Mouse (Mus musculus) C3H10T1/2 (cell line): ENCODE measurements around the gene 2610021A01Rik. TPM values are rescaled to one million over a fixed set of nuclear protein-coding genes. Genes with fewer than 3 reads are reported as not detected.

Experiments
- polyA plus RNA-seq, 2 experiments: library from polyadenylated mRNA; unstranded; fragments of >200 nt; fragmentation: generic; extraction: Trizol; gene quantifications; one replicate each; pipeline ENCODE4 v1.2.1; 2012; ENCODE audit warnings: missing spikeins in 2 of 2

The 2610021A01Rik gene
- under 1 TPM; 0.11 to 0.34 TPM for polyA plus RNA-seq

DNA sequence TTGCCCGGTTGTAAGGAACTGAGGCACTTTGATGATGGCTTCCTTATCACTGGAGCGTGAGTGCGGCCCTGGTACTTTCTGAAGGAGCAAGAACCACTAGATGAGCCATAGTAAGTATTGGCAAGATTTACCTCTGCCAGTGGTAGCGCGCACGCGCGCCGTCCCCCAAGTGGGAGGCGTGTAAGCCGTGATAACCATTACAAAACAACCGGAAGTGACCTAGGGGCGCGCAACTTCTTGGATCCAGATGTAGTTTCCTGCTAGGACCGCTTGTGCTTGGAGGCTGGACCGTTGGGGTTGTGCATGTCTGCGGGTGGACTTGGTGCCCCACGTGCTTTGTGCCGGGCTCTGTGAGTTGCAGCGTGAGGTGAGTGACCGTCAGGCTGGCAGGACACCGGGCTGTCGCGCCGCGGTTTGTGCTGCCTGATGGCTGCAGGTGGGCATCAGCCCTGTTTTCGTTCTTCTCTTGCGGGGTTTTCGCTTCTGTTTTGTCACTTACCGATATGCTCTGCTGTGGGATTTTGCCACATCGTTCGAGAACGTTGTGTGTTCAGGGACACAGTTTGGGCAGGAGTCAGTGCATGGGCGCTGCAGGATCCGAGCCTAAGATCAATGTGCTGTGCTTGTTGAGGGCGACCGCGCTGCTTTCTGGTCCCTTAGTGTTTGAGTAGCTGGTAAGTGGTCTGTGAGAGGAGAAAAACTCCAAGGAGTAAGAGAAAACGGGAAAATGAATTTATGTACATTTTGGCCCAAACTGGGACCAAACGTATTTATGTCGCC lies at the start of gene 2610021A01Rik:
Gene 2610021A01Rik, plus strand, starts transcription at position 197 of the 780 bp plus-strand sequence.

DNA sequence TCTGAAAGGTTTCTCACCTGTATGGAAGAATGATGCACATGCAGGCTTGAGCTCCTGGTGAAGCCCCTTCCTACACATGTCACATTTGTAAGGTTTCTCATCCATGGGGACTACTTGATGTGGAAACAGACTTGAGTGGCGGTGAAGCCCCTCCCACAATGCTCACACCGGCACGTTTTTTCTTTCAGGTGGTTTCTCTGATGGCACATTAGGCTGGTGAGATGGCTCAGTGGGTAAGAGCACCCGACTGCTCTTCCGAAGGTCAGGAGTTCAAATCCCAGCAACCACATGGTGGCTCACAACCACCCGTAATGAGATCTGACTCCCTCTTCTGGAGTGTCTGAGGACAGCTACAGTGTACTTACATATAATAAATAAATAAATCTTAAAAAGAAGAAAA lies 25.5 kb upstream of the 2610021A01Rik start, which contains the start of gene Gm6871:
Gene Gm6871, minus strand, starts transcription at position 101 of the 400 bp plus-strand sequence.

DNA sequence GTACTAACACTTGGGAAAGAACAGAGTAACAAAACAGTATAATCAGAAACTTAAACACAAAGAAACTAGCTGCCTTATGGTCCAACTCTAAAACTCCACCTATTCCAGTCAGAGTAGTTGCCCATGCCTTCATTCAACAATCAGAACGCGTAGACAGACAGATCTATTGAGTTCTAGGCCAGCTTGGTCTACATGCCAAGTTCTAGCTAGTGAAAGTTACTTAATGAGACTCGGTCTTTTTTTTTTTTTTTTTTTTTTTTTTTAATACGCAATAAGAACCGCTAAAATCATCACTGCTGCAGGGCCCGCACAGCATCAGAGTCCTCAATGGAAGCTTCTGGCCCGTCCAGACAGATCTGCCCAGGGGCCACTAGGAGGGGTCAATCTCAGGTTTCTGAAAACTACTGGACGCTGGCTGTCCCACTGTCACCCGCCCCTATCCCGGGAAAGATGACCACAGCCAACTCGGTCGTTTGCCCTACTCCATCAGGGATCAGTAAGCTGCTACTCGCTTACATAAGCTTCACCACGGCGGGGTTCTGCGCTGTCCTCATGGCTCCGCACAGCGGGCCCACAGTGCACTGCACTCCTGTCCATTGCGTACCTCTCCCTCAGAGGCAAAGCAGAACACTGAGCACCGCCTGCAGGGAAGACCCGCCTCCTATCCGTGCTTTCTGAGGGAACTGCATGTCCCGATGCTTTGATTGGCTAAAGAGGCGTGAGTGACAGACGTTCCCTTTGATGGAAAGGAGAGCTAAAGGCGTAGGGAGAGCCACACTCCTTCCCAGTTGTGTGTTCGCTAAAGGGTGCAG lies 33.6 kb downstream of the 2610021A01Rik start, which contains the start of gene Zfp788:
Gene Zfp788, plus strand, starts transcription at position 795 of the 812 bp plus-strand sequence.

Other genes starting within 250 kb of the 2610021A01Rik start
- 1 to 10 TPM in 1 of 2 experiments, under 1 TPM in 1; 0.18 to 2.0 TPM for gene AI987944, start 205.9 kb upstream of the 2610021A01Rik start, polyA plus RNA-seq
- under 1 TPM in 1 of 2 experiments, not detected in 1; 0.02 TPM for gene Vmn2r57, start 150.5 kb upstream of the 2610021A01Rik start, polyA plus RNA-seq
- under 1 TPM in 1 of 2 experiments, not detected in 1; 0.02 TPM for gene Gm20449, start 99.8 kb upstream of the 2610021A01Rik start, polyA plus RNA-seq
- under 1 TPM; 0.12 to 0.83 TPM for gene AW146154, start 99.3 kb upstream of the 2610021A01Rik start, polyA plus RNA-seq
- gene Gm6871, start 25.6 kb upstream of the 2610021A01Rik start, polyA plus RNA-seq = under 1 TPM in 1 of 2 experiments, not detected in 1; 0.06 TPM
- gene Zfp788, start 34.0 kb downstream of the 2610021A01Rik start, polyA plus RNA-seq = 1 to 10 TPM in 1 of 2 experiments, under 1 TPM in 1; 0.15 to 1.8 TPM